Mouse (Mus musculus) heart, postnatal 10 days (tissue): ENCODE data around the gene 4932438H23Rik. TPM values are rescaled to one million over a fixed set of nuclear protein-coding genes. Genes with fewer than 3 reads are reported as not detected.

Experiments
- DNase-seq, 2 experiments: peaks; one replicate each; pipeline ENCODE4 v3.0.0; 2021
- intact Hi-C: fragments of 180-260 bp; cut with DNase I; formaldehyde crosslinking; loops from one replicate; pipeline ENCODE4 v1.15.1; 2025
- total RNA-seq, 2 experiments: library from RNA; stranded (reverse); gene quantifications; 2 replicates each; pipeline ENCODE4 v1.2.3; 2021

4932438H23Rik gene
- total RNA-seq, 2 experiments from 2014 or later = 0.19 TPM; not detected in 1

DNA sequence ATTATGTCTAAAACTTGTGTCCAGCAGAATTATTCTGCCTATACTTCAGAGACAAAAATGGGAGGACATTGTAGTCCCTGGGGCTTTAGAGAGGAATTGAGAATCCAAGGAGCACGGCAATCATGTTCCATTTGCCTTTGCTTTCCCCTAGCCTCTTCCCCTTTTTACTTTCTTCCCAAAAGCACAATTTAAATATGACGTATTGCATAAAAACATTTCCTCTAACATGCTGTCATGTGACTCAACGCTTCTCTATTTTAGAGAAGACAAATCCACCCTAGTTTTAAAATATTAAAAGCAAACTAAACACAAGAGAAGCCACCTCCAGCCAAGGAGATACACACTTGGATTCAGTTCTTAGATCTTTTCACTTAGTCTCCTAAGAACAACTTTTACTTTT is 83.1 kb downstream of the 4932438H23Rik start:
- intact Hi-C loops = loop anchor here (2.0 to 5.0 kb wide), 2 partner anchors 33 to 185 kb away; partner anchors contain the start of genes Eva1c and Paxbp1
- DNase-seq = no peak

DNA sequence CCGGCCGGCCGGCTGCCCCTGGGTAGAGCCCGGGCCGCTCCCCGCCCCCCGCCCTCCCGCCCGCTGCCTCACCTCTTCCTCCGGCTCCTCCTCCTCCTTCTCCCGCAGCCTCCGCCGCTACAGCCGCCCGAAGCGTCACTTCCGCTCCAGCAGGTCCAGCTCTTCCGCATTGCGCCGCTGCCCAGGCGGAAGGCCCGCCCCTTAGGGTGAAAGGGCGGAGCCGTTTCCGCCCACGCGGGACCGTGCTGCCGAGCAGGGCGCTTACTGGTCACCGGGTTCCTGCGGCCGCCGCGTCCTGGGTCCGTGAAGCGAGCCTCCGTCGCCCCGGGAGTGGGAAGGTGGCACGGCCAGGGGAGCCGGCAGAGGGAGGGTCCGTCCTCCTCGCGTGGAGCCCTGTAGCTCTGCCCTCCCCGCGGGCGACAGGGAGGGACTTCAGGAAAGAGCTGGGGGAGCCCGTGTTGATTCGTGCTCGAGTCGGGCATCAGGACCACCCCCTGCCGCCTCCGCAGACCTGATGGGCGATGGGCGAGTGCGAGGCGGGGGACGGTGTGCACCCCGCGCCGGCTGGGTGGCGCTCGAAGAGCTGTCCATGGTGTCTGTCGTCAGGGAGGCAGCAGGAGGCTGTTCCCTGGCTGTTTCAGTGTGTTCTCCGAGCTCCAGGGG is 83.8 kb downstream of the 4932438H23Rik start, which contains the start of gene Synj1:
Gene Synj1, minus strand, starts transcription at position 288 of the 663 bp plus-strand sequence.
- intact Hi-C loops = loop anchor here (2.0 to 5.0 kb wide), 2 partner anchors 34 to 184 kb away; partner anchors contain the start of genes Eva1c and Paxbp1
- DNase-seq = peak; percentile 93

DNA sequence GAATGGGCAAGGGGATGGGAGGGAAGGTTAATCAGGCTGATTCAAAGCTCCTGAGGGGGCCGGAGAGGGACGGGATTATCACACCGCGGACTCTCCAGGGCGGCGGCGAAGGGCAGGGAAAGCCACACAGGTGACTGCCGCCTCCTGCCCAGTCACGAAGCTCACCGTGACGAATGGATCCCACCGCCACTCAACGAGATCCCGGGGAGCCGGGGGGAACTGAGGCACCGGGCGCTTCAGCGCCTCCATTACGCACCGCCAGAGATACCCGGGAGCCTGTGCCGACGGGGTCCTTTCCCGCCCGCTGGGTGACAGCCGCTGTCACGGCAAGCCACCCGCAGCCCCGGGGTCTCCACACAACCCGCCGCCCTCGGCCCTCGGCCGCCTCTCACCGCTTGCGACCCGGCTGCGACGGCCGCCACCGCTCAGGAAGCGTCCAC is 84.3 kb downstream of the 4932438H23Rik start:
- intact Hi-C loops = loop anchor here (2.0 to 5.0 kb wide), 2 partner anchors 34 to 183 kb away; partner anchors contain the start of genes Eva1c and Paxbp1
- no peak for DNase-seq

DNA sequence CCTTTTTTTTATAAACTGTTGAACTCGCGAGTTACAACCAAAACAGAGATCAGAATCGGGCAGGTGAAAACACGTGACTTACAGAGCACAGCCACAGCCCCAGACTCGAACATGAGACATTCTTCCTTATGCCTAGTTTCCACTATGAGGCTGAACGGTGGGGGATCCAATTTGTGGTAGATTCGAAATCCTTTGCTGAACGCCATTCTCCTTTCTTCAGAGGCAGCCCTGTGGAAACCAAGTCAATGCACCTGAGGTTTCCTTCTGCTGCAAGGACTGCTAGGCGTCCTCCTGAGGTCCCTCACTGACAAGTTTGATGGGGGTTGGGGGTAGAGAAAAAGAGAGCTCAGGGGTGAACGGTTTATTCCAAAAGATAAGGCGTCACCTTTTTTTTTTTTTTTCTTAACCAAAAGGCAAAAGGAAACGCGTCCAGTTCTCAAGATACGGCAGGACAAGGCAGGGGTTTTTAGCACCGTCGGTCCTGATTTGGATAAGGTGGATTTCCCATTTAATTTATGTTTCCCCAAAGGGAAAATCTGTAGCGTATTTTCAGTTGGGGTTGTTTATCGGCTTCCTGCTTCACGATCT is 84.9 kb downstream of the 4932438H23Rik start:
- intact Hi-C loops = loop anchor here (2.0 to 5.0 kb wide), 2 partner anchors 35 to 183 kb away; partner anchors contain the start of genes Eva1c and Paxbp1
- DNase-seq = peak in 1 of 2 experiments; percentile 16

DNA sequence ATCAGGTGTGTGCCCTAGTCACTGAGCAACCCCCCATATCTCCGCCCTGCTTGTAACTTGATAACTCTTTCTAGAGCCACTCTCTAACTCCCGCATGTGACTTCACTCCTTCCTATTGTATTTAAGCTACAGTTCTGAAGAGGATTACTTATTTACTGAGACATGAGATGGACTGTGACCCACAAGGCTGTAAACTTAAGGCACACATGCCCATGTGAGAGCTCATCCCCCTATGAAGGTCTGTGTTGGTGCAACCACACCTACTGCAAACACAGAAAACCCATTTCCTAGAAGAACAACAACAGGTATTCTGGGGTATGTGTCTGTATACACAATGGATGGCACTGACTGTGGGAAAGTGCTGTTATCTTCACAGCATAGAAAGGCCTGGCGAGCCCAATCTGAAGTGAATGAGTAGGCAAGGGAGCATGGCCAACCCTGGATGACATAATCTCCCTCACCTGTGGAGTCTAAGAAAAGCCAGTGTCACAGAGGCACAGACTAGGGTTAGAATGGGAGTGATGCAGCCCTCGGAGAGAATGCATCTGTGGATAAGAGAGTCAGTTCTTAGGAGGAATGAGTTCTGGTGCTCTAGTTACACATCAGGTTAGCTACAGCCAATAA is 89.9 kb downstream of the 4932438H23Rik start:
- intact Hi-C loops = no loop called here
- no peak for DNase-seq

Other genes with a start within 250 kb of the 4932438H23Rik start
- 10 to 100 TPM; 29.3 to 34.5 TPM for gene Cfap298, start 160.0 kb downstream of the 4932438H23Rik start, total RNA-seq
- 10 to 100 TPM; 29.0 to 30.8 TPM for gene Synj1, start 83.8 kb downstream of the 4932438H23Rik start, total RNA-seq
- 10 to 100 TPM; 22.6 to 27.2 TPM for gene Paxbp1, start 50.6 kb downstream of the 4932438H23Rik start, total RNA-seq
- gene Olig2, start 130.3 kb upstream of the 4932438H23Rik start, total RNA-seq = not detected
- not detected for gene Olig1, start 174.7 kb upstream of the 4932438H23Rik start, total RNA-seq